Mouse (Mus musculus): ENCODE results near the gene Gpr153. TPM values are rescaled to one million over a fixed set of nuclear protein-coding genes. Genes with fewer than 3 reads are reported as not detected.

Gene Gpr153
- total RNA-seq, 2 experiments from 2014 or later: 47.5 to 49.4 TPM

GRCm38 (mm10) chr4:152286887-152287286, 12.9 kb downstream of the Gpr153 start:
- peak; percentile 53 to 80 for DNase-seq (ENCODE audit: low spot score in 2 of 2)

GRCm38 (mm10) chr4:152287317-152288120, 13.5 kb downstream of the Gpr153 start:
- no peak for DNase-seq (ENCODE audit: low spot score in 2 of 2)

GRCm38 (mm10) chr4:152288398-152288945, 14.4 kb downstream of the Gpr153 start:
- no peak for DNase-seq (ENCODE audit: low spot score in 2 of 2)

GRCm38 (mm10) chr4:152290385-152290784, 16.4 kb downstream of the Gpr153 start:
- DNase-seq (ENCODE audit: low spot score in 2 of 2): no peak

GRCm38 (mm10) chr4:152290991-152291390, 17.0 kb downstream of the Gpr153 start:
- no peak for DNase-seq (ENCODE audit: low spot score in 2 of 2)

GRCm38 (mm10) chr4:152291562-152291961, 17.5 kb downstream of the Gpr153 start, which contains the start of gene Hes3:
Gene Hes3 (minus strand): TSS chr4:152291662.
- DNase-seq (ENCODE audit: low spot score in 2 of 2): no peak

GRCm38 (mm10) chr4:152292102-152292765, 18.2 kb downstream of the Gpr153 start:
- no peak for DNase-seq (ENCODE audit: low spot score in 2 of 2)

GRCm38 (mm10) chr4:152294188-152294929, 20.3 kb downstream of the Gpr153 start:
- DNase-seq (ENCODE audit: low spot score in 2 of 2): no peak

- DNase-seq (ENCODE audit: low spot score in 2 of 2): no peak
Measured at GRCm38 (mm10) chr4:152295916-152296315, 21.9 kb downstream of the Gpr153 start.

GRCm38 (mm10) chr4:152296371-152296770, 22.3 kb downstream of the Gpr153 start:
- no peak for DNase-seq (ENCODE audit: low spot score in 2 of 2)

- DNase-seq (ENCODE audit: low spot score in 2 of 2): peak; percentile 100
Measured at GRCm38 (mm10) chr4:152296874-152297861, 23.1 kb downstream of the Gpr153 start, which contains the start of gene Icmt. Gene Icmt (plus strand): TSS chr4:152297227.

GRCm38 (mm10) chr4:152298836-152299235, 24.8 kb downstream of the Gpr153 start:
- DNase-seq (ENCODE audit: low spot score in 2 of 2): no peak

GRCm38 (mm10) chr4:152300375-152300774, 26.3 kb downstream of the Gpr153 start:
- no peak for DNase-seq (ENCODE audit: low spot score in 2 of 2)

GRCm38 (mm10) chr4:152302012-152302411, 28.0 kb downstream of the Gpr153 start:
- no peak for DNase-seq (ENCODE audit: low spot score in 2 of 2)

- DNase-seq (ENCODE audit: low spot score in 2 of 2): no peak
Measured at GRCm38 (mm10) chr4:152303172-152303571, 29.1 kb downstream of the Gpr153 start.

- DNase-seq (ENCODE audit: low spot score in 2 of 2): no peak
Measured at GRCm38 (mm10) chr4:152304685-152305084, 30.7 kb downstream of the Gpr153 start.

GRCm38 (mm10) chr4:152305991-152306390, 32.0 kb downstream of the Gpr153 start:
- no peak for DNase-seq (ENCODE audit: low spot score in 2 of 2)

- no peak for DNase-seq (ENCODE audit: low spot score in 2 of 2)
Measured at GRCm38 (mm10) chr4:152307542-152307941, 33.5 kb downstream of the Gpr153 start.

- no peak for DNase-seq (ENCODE audit: low spot score in 2 of 2)
Measured at GRCm38 (mm10) chr4:152312186-152312585, 38.2 kb downstream of the Gpr153 start.

GRCm38 (mm10) chr4:152313211-152313632, 39.2 kb downstream of the Gpr153 start:
- no peak for DNase-seq (ENCODE audit: low spot score in 2 of 2)
